Mouse (Mus musculus) G1E (cell line): ENCODE data around the gene Fermt3. TPM values are rescaled to one million over a fixed set of nuclear protein-coding genes. Genes with fewer than 3 reads are reported as not detected.
A peak's percentile ranks its signal among the peaks of the same experiment; 100 is the strongest.

Source experiments
- ATAC-seq: 2 replicates; pipeline ENCODE4 v1.8.0; 2016; ENCODE audit warnings: mild to moderate bottlenecking; ENCODE audit not compliant: insufficient number of reproducible peaks, poor library complexity, low FRiP score, severe bottlenecking; ENCODE audit errors: extremely low read depth
- DNase-seq: peaks from one replicate; pipeline ENCODE4 v3.0.0; 2012; ENCODE audit warnings: low spot score
- H3K27me3 ChIP-seq: 2 replicates; pipeline ENCODE4 v1.6.1; 2012; ENCODE audit warnings: mild to moderate bottlenecking, low read length, inconsistent platforms; ENCODE audit not compliant: insufficient read depth
- H3K36me3 ChIP-seq: replicated peaks from 2 replicates; pipeline ENCODE3; 2012; ENCODE audit warnings: mild to moderate bottlenecking, inconsistent platforms
- H3K4me1 ChIP-seq: 2 replicates; pipeline ENCODE4 v1.6.1; 2012; ENCODE audit warnings: low read depth, low read length, inconsistent platforms, mixed read lengths; ENCODE audit not compliant: insufficient read depth
- H3K4me3 ChIP-seq: 2 replicates; pipeline ENCODE4 v1.5.1; 2012; ENCODE audit warnings: low read depth, mild to moderate bottlenecking, inconsistent platforms, low read length, moderate library complexity, mixed read lengths
- H3K9me3 ChIP-seq: replicated peaks from 2 replicates; pipeline ENCODE4 v1.6.1; 2012; ENCODE audit warnings: inconsistent platforms
- CTCF ChIP-seq: IDR thresholded peaks from 2 replicates; pipeline ENCODE4 v1.5.1; 2012; ENCODE audit warnings: low read depth, low read length, inconsistent platforms, mixed read lengths
- GATA1 ChIP-seq: IDR thresholded peaks from 2 replicates; pipeline ENCODE4 v1.6.1; 2012; ENCODE audit warnings: borderline replicate concordance, low read length, inconsistent platforms, mixed read lengths
- GATA2 ChIP-seq: IDR thresholded peaks from 2 replicates; pipeline ENCODE4 v1.6.1; 2012; ENCODE audit warnings: low read depth, low read length, inconsistent platforms, borderline replicate concordance
- POLR2AphosphoS5 ChIP-seq: IDR thresholded peaks from 2 replicates; pipeline ENCODE4 v1.6.1; 2012; ENCODE audit warnings: low read depth, low read length, inconsistent platforms; ENCODE audit not compliant: insufficient replicate concordance
- TAL1 ChIP-seq: conservative IDR thresholded peaks from 2 replicates; pipeline ENCODE4 v1.6.1; 2012; ENCODE audit warnings: low read depth, low read length, inconsistent platforms, mixed read lengths
- polyA plus RNA-seq: library from polyadenylated mRNA; stranded (reverse); fragments of >175 nt; gene quantifications from 2 replicates; pipeline ENCODE4 v1.2.3, GENCODE M21; 2012
- total RNA-seq, 2 experiments: library from RNA; stranded (forward) in 1 of 2; stranded (reverse) in 1 of 2; fragments of 200-1000 nt in 1 of 2; fragments of >200 nt in 1 of 2; fragmentation: Nextera tagmentation in 1 of 2; gene quantifications; 2 replicates each; pipeline ENCODE4 v1.2.3; 2014 to 2017

The Fermt3 gene
- total and polyA plus RNA-seq, 3 experiments, result 69.5 to 461 (median 267) TPM

- peaks cover 14% of the 10 kb centered on the region; the same call in 1 of the 2 replicates for H3K27me3 ChIP-seq
- ATAC-seq, result peak; percentile 97
- peaks cover 38% of the 10 kb centered on the region for H3K4me1 ChIP-seq
- H3K9me3 ChIP-seq, result no peaks in the 10 kb centered on the region
- peak; percentile 100 for DNase-seq
- TF ChIP-seq GATA1, result no peak
- TF ChIP-seq POLR2AphosphoS5, result no peak
- no peak for TF ChIP-seq CTCF
- TF ChIP-seq TAL1, result no peak
- no peak for TF ChIP-seq GATA2
- H3K36me3 ChIP-seq, result peaks cover 33% of the 10 kb centered on the region
- H3K4me3 ChIP-seq, result peak within 1 kb of the TSS; percentile 85
Measured at GRCm38 (mm10) chr19:7039841-7040636, 20.8 kb upstream of the Fermt3 start, which contains the start of gene Stip1. Stip1 (minus strand) TSS chr19:7039967.

- DNase-seq, result peak; percentile 52
- Histone ChIP-seq H3K4me3 (peak overlapping the region; percentile 85), H3K36me3 (peaks cover 40% of the 10 kb centered on the region), H3K27me3 (peaks cover 8% of the 10 kb centered on the region; the same call in 1 of the 2 replicates), H3K9me3 (no peaks in the 10 kb centered on the region), H3K4me1 (peaks cover 38% of the 10 kb centered on the region)
- ATAC-seq, result no peak
- TF ChIP-seq GATA2 (no peak), POLR2AphosphoS5 (no peak), TAL1 (no peak), GATA1 (no peak), CTCF (no peak)
Measured at GRCm38 (mm10) chr19:7039088-7039720, 19.9 kb upstream of the Fermt3 start.

- Histone ChIP-seq H3K9me3 (no peaks in the 10 kb centered on the region), H3K4me1 (peaks cover 32% of the 10 kb centered on the region), H3K36me3 (peaks cover 91% of the 10 kb centered on the region), H3K4me3 (no peak overlapping the region), H3K27me3 (no peaks in the 10 kb centered on the region)
- no peak for ATAC-seq
- TF ChIP-seq GATA2 (no peak), TAL1 (no peak), CTCF (no peak), POLR2AphosphoS5 (no peak), GATA1 (no peak)
- no peak for DNase-seq
Measured at GRCm38 (mm10) chr19:7034006-7034405, 14.7 kb upstream of the Fermt3 start.

- Histone ChIP-seq H3K4me3 (no peak overlapping the region), H3K4me1 (peaks cover 4% of the 10 kb centered on the region; the same call in 1 of the 2 replicates), H3K27me3 (no peaks in the 10 kb centered on the region), H3K9me3 (no peaks in the 10 kb centered on the region), H3K36me3 (peaks cover 97% of the 10 kb centered on the region)
- no peak for ATAC-seq
- DNase-seq, result no peak
- TF ChIP-seq GATA2, result no peak
- no peak for TF ChIP-seq GATA1
Measured at GRCm38 (mm10) chr19:7029531-7029930, 10.3 kb upstream of the Fermt3 start.

- TF ChIP-seq TAL1, result no peak
- peak; percentile 39; the same call in 1 of the 2 replicates for TF ChIP-seq CTCF
- DNase-seq (peak; percentile 58), ATAC-seq (peak; percentile 45)
- no peaks in the 10 kb centered on the region for H3K9me3 ChIP-seq
- H3K4me3 ChIP-seq, result no peak overlapping the region; the same call in 1 of the 2 replicates
- H3K4me1 ChIP-seq, result peaks cover 56% of the 10 kb centered on the region
- no peaks in the 10 kb centered on the region for H3K27me3 ChIP-seq
- peaks cover 98% of the 10 kb centered on the region for H3K36me3 ChIP-seq
Measured at GRCm38 (mm10) chr19:7020224-7020641, 964 bp upstream of the Fermt3 start.

- ATAC-seq (no peak), DNase-seq (peak; percentile 14)
- peaks cover 61% of the 10 kb centered on the region for H3K4me1 ChIP-seq
- TF ChIP-seq GATA2, result no peak
- no peak for TF ChIP-seq GATA1
- TF ChIP-seq POLR2AphosphoS5, result no peak
- no peak for TF ChIP-seq CTCF
- TF ChIP-seq TAL1, result no peak
- peaks cover 95% of the 10 kb centered on the region for H3K36me3 ChIP-seq
- peak overlapping the region; percentile 67 for H3K4me3 ChIP-seq
- no peaks in the 10 kb centered on the region for H3K27me3 ChIP-seq
- no peaks in the 10 kb centered on the region for H3K9me3 ChIP-seq
Measured at GRCm38 (mm10) chr19:7018546-7018945, 723 bp downstream of the Fermt3 start.
